Mouse (Mus musculus) neutrophil, adult 5-6 weeks (primary cell): Measurements from ENCODE around the gene Strn. TPM values are rescaled to one million over a fixed set of nuclear protein-coding genes. Genes with fewer than 3 reads are reported as not detected.

Source experiments
- ATAC-seq: fragments of 151-379, 151-347 bp; 2 replicates; pipeline ENCODE4 v1.8.0; 2017; ENCODE audit warnings: mild to moderate bottlenecking, moderate TSS enrichment; ENCODE audit not compliant: insufficient number of reproducible peaks, poor library complexity, low FRiP score, severe bottlenecking; ENCODE audit errors: extremely low read depth
- total RNA-seq: library from RNA; stranded (forward); fragments of 200-1000 nt; gene quantifications from 2 replicates; pipeline ENCODE4 v1.2.3, GENCODE M21; 2017

Gene Strn
- 41.8 and 51.0 TPM in 2 replicates for total RNA-seq

DNA sequence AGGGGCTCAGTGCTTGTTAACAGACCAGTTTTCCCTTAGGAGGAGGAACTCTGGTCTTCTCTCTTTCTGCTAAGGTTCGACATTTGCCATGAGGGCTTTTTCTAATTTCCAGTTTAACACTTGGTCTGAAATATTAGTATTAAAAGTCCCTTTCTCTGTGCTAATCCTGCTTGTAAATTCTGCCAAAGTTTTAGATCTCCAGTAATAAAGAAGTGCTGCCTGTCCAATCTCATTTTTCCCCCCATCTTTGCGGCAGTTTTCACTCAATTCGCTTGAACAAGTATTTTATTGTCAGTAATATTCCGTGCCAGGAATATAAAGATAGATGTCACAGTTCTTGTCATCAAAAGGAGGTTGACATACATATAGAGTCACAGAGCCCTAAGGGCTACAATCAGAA, at the start of gene Strn:
Gene Strn (minus strand): TSS at position 101 of the 400 bp plus-strand sequence.
- no peak for ATAC-seq

GRCm38 (mm10) chr17:78778765-78779164, 41.8 kb upstream of the Strn start:
- no peak for ATAC-seq

- no peak for ATAC-seq
These were observed 35.3 kb upstream of the Strn start for GRCm38 (mm10) chr17:78772317-78772716.

- ATAC-seq, result no peak
These were observed 33.9 kb upstream of the Strn start for GRCm38 (mm10) chr17:78770932-78771331.

DNA sequence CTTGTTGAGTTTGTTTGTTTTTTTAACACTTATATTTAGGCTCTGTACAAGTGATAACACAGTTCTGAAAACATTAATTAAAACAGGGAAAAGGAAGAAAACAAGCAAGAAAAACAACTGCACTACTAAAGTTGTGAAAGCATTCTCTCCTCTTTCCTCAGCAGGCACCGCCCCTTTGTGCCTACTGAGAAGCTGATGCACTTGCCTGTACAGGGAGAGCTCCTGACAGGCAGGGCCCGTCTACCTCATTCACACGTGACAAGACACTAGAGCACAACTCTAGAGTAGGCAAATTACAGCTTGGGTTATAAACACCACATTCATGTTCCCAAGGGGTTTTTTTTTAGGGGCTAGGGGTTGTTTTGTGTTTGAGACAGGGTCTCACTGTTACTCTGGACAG, 32.3 kb upstream of the Strn start:
- ATAC-seq, result no peak

- ATAC-seq, result no peak
These were observed 31.9 kb upstream of the Strn start for GRCm38 (mm10) chr17:78768937-78769336.

DNA sequence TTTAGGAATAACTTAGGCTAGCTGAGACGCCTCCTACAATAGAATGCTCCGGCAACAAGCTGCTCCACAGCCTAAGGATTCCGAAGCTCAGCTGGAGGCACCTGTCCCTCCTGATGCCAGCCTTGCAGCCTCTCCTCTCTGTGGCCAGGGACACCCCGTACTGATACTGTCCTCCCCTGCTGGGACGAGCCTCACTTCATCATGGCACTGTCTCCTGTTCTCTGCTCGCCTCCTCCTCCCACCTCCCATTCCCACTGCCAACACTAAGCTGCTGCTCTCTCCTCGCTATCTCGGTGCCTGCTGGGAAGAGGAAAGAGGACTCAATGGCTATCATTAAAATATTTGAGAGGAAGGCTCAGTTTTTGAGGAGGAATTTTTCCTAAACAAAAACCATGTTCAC, 30.6 kb upstream of the Strn start:
- no peak for ATAC-seq

DNA sequence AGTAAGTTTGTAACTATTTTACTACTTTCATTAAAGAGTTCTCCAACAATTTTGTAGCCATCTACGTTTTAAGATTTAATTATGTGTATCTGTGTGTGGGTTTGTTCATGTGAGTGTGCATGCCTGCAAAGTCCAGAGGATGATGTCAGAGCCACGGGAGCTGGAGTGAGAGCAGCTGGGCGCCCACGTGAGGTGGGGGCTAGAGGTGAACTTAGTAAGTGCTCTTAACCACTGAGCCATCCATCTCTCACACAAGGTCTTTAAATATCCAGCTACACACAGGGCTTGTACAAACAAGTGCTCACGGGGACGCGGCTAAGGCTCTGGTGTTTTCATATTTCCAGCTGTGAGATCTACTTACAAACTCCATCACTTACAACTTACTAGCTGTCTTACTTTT, 29.1 kb upstream of the Strn start:
- no peak for ATAC-seq

DNA sequence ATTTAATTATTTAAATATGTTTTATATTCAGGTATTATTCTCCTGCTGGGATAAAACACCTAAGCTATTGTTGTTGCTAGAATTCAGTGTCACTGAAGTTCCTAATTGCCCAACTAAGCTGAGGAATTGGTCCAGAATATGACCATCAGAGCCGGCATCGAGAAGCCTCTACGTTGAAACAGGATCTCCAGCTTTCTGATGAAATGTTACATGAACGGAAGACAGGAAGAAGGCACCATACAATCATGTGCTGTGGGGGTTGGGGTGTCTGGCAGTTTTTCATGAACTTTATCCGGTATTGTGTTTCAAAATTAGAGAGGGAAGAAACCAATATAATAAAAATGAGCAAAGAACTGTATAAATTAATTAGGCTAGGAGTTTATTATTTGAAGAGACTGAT, 26.3 kb upstream of the Strn start:
- no peak for ATAC-seq

DNA sequence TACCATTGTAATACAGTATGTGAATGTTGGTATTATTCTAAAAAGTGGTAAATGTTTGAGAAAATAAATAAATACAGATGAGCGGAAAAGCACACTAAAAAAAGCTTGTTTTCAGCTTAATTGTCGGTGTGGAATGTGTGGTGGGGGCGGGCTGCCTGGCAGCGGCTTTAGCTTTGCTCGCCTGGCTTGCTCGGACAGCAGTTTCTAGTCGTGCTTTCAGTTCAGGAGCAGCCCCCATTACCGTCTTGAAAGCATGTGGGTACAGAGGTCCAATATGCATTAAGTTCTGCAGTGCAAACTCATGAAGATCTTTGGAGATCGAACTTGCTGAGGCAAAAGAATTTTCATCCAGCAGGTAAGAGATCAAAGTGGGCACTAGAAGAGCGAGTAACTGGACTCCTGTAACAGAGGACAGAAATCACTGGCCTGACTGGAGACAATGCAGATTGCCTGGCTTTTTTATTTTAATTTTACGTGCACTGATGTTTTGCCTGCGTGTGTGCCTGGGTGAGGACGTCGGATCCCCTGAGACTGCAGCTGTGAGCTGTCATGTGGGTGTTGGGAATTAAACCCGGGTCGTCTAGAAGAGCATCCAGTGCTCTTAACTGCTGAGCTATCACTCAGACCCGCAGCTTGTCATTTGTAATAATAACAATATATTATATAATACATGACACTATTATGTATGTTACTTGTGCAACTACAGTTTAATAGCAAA, 16.1 kb upstream of the Strn start:
- no peak for ATAC-seq

GRCm38 (mm10) chr17:78752064-78752463, 15.1 kb upstream of the Strn start:
- no peak for ATAC-seq

DNA sequence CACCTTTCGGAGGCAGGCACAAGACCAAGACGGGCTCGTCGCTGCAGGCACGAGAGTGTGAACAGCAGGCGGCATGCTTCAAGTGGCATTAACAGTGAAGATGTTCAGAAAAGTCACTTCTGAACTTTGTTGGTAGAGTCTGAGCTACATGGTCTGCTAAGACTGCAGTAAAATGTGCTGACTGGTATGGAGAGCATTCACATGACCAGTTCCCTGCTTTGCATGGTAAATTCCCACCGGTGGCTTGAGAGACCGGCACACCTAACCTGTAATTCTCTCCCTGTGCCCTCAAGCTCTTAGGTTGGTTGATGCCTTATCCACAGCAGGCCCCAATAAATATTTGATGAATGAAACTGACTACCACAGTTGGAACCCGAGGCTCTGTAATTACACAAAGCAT, 11.4 kb upstream of the Strn start:
- no peak for ATAC-seq

GRCm38 (mm10) chr17:78738416-78738815, 1.4 kb upstream of the Strn start:
- no peak for ATAC-seq

- ATAC-seq, result no peak
These were observed 775 bp upstream of the Strn start for GRCm38 (mm10) chr17:78737771-78738170.

GRCm38 (mm10) chr17:78736473-78736988, 465 bp downstream of the Strn start:
- ATAC-seq, result peak; percentile 95

DNA sequence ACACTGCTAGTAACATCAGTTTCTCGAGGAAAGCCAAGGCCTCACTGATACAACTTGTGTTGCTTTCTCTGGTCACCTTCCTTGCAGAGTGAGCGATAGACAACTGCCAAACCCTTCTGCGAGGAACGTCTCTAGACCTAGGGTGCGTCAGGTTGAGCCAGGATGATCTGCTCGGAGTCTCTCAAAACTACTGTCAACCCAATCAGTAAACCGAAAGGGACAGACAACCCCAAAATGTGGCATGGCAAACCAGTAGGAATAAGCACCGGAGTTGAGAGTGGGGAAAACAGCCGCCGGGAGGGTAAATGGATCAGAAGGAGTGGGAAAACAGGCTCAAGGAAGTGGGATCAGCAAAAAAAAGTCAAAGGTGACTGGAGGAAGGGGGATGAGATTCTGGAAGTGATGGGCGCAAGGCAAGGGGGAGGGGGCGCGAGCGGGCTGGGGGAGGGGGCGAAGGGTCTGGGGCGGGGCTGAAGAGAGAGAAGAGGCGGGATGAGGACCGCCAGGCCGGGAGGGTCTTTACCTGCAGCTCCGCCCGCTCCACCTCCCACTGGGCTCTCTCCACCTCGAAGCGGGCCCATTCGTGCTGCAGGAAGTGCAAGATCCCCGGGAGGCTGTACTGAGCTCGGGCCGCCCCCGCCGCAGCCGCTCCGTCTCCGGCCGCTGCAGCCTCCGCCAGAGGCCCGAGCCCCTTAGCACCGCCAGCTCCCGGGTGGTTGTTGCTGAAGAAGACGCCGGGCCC, 1.1 kb downstream of the Strn start:
- ATAC-seq, result peak; percentile 4; the same call in 1 of the 2 replicates

GRCm38 (mm10) chr17:78734806-78735205, 2.2 kb downstream of the Strn start:
- no peak for ATAC-seq

GRCm38 (mm10) chr17:78732056-78732455, 4.9 kb downstream of the Strn start:
- no peak for ATAC-seq

GRCm38 (mm10) chr17:78726746-78727449, 10.1 kb downstream of the Strn start:
- ATAC-seq, result no peak
